Mouse (Mus musculus): Measurements from ENCODE around the gene Cabp2.
A peak's percentile ranks its signal among the peaks of the same experiment; 100 is the strongest.

Cabp2 gene

DNA sequence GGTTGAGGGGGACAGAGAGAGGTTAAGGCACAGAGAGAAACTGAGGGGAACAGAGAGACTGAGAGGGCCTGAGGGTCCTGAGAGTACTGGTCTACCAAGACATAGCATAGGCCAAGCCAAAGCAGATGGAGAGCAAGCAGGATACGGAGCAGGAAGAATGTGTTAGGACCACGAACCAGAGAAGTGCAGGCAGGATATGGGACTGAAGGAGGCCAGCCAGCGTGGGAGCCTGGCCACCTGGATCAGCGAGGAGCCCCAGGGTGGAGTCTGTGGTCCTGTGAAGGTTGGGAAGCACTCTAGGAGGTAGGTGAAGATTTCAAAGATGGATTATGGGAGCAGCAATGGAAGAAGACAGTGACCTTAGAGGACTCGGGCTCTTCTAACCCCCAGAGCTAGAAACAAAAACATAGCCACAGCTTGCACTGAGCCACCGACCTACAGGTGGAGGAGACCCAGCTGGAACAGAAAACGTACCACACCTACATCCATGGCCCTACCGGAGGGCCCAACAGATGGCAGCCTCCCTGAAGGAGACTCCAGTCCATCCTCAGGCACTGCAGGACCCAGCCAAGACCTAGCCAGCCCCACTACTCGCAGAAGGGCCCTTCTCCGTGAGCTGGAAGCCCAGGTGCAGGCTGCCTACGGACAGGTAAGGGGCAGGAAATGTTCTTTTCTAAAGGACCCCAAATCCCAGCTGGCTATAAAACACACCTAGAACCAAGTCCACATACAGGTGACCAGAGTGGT lies 1.0 kb downstream of the Cabp2 start:
- no peak for DNase-seq (ENCODE audit: low spot score)

DNA sequence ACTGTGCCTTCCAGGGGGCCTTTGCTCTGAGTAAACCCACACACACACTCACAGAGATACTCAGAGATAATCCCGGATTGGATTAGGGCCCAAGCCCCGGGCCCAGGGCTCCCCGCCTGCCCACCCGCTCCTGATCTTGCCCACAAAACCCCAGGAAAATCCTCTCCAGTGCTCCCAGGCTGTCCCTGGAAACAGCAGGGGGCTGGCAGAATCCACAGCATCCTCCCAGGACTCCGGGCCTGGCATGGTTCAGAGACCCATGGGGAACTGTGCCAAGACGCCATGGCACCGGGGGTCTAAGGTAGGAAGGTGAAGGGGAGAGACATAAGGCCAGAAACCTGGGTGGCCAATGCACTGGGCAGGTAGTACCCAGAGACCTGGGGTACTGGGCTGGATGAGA lies 1.9 kb downstream of the Cabp2 start:
- no peak for DNase-seq (ENCODE audit: low spot score)

DNA sequence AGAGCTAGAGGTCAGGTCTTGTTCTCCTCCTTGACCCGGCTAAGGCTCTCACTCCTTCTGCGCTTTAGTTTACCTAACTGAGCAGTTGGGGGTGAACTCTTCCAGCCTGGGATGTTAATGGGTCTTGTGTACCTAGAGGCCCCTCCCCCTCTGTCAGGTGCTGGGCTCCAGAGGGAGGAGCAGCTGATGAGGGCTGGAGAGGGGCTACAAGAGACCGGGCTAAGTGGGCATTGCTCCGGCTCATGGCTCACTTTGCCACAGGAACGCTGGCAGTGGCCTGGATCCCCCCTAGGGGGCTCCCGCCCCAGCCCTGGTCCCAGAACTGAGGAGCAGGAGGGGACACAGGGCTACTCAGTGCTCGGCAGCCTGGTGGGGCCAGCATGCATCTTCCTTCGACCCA lies 2.4 kb downstream of the Cabp2 start:
- DNase-seq (ENCODE audit: low spot score), result no peak

DNA sequence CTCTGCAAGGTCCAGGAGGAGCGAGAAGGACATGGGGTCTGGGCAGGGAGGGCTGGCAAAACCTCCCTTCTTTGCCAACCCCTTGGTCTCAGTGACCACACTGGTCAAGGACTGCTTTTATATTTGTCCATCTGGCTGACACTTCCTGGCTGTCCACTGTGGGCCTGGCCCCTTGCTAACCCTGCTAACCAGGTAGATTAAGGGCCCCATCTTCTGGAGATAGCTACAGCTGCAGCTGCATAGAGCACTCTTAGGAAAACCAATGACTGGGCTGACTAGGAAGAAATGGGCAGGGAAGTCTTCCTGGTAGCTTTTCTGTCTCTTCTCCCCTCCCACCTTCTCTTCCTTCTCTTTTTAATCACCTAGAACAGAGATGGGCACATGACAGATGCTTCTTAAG lies 3.6 kb downstream of the Cabp2 start:
- no peak for DNase-seq (ENCODE audit: low spot score)

DNA sequence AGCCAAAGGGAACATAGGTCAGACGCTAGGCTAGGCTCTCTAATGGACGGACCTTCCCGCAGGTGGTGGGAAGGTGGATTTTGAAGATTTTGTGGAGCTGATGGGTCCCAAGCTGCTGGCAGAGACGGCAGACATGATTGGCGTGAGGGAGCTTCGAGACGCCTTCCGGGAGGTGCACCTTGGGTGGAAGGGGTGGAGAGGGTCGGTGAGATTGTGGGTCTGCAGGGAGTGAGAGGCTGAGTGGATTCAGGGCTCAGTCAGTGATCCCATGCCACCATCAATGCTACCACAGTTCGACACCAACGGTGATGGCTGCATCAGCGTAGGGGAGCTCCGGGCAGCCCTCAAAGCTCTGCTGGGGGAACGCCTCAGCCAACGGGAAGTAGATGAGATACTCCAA lies 4.8 kb downstream of the Cabp2 start:
- DNase-seq (ENCODE audit: low spot score), result no peak

DNA sequence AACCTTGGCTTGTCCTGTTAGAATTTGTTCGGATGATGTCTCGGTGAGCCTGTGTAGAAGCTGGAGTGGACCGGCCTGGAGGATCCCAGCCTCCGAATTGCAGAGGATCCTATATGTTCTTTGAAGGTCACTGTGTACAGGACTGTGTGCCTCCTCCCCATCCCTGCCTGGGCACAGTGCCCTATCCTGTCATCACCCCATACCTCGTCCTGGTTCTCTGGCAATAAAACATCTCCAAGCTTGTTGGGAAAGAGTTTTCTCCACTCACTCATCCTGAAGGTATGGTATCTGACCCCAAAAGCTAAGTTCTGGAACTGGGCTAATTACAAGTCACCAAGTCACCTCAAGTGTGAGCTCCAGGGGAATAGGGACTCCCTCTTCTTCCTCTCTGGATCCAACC lies 5.7 kb downstream of the Cabp2 start:
- no peak for DNase-seq (ENCODE audit: low spot score)

DNA sequence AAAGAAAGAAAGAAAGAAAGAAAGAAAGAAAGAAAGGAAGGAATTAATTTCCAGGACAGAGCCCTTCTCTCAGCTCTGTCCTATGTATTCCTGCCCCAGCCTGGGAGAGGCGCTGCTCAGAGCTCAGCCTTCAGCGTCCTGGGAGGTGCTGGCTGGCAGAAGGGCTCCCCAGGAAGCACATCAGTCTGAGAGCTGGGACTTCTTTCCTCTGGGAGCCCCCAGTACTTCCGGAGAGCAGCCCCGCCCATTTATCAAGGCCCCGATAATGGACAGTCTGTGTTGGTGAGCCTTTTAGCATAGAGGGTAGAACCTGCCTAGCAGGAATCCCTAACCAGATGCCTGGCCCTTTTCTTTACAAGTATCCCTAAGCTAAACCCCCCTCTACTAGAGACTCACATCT lies 6.8 kb downstream of the Cabp2 start:
- DNase-seq (ENCODE audit: low spot score), result no peak

DNA sequence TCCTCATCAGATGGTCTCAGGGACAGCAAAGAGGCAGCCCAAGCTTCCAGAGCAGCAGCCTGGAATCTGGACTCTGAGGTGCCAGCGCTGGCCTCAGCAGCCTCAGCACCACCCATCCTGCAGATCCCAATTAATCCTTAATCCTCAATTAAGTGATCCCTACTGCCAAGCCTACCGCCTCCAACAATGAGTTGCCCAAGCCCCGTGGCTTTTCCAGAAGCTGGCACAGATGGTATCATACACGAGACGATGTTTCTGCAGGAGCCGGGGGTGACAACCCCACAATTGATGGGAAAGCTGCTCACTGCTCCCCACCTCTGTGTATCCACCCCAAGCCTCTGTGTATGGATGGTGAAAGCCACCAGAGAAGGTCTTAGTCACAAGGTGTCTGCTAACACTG lies 7.8 kb downstream of the Cabp2 start:
- no peak for DNase-seq (ENCODE audit: low spot score)

DNA sequence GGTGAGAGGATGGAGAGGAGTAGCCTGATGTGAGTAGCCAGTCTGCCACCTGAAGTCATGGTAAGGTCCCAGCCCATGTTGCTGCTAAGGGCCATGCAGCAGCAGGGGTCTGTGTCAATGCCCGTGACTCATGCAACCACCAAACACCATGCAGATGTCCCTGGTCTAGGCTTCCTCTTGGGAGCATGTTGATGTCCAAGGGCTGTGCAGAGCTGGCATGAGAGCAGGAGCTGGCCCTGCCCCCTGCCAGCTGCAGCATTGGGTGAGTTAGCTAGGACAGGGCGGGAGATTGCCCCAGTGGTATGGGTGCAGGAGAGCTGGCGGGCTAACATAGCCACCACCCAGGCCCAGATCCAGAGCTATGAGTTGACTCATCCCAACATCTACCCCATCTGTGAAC lies 9.1 kb downstream of the Cabp2 start:
- DNase-seq (ENCODE audit: low spot score), result no peak

DNA sequence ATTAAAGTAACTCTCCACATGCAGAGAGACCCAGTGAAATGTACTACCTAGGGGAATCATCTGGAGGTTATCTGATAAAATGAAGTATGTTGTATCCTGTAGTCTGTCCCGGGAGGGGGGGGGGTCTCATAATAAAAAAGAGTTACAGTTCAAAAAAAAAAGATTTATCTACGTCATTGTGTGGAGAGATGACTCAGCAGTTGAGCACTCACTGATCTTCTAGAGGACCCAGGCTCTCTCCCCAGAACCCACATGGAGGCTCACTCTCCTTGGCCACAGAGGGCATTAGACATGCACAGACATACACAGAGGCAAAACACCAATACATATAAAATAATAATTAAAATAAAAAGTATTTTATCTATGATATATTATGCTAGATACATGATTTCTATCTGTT lies 10.0 kb downstream of the Cabp2 start:
- no peak for DNase-seq (ENCODE audit: low spot score)

DNA sequence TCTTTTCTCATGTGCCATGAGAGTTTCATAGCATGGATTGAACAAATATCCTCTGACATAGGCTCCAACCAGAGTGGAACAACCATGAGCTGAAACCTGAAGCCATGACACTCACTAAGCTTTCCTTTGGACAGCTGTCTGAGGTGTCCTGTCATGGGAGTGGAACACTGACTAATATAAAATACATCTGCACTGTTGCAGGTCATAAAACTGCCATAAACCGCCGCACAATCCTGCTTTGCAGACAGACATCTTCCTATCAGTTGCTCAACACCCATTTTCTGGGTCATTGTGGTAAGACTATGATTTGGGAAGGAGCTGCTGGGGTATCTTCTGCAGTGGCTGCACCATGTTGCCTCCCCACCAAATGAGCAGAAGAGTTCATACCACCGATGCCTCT lies 11.4 kb downstream of the Cabp2 start:
- DNase-seq (ENCODE audit: low spot score), result no peak

DNA sequence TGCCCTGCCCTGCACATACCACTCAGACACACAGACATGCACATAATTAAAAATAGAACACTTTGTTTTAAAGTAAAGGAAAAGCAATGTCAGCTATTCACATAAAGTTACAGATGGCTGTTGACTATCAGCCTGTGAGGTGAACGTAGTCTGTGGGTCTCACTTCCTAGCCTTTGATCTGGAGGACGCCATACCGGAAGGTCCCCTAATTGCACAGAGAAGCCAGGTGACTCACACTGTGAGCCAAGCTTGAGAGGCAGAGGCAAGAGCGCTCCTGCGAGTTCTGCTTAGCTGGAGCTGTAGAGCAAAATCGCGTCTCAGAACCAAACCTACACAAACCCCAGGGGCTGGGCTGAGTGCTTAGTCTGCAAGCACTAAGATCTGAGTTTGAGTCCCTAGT lies 12.4 kb downstream of the Cabp2 start:
- DNase-seq (ENCODE audit: low spot score), result no peak

DNA sequence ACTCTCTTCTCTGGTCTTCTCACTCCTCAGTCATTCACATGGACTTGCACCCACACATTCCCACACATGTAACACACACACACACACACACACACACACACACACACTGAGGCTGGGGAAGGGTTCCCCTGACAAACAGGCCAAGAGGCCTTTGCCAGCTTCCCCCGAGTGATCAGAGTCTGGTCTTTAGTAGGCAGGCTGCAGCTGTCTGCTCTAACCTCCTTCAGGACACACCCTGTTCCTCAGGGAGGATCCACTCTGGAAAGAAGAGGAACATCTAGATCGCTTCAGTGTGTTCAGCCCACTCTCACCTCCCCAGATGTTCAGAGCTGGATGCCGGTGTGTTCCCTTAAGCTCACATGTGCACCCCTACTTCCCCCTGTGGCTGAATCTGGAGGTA lies 13.0 kb downstream of the Cabp2 start:
- DNase-seq (ENCODE audit: low spot score), result no peak

DNA sequence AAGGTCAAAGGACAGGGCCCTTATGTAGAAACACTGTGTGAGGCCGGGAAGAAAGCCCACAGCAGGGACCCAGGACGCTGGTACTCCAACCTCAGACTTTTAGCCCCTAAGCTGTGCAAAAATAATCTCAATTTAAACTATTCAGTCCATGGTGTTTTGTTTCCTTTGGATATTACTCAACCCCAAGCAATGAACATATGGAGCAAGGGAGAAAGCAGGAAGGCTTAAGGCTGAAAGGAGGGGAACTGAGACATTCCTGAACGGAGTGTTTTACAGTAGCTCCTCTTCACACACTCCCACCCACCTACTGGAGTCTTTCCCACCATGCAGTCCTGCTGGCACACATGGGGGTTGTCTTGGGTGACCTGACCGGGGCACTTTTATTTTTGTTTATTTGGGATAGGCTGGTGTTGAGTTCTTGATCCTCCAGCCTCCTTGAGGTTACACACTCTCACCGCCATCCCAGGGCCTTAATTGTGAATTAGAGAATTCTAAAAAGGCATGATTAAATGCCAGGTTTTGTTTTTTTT lies 13.5 kb downstream of the Cabp2 start:
- DNase-seq (ENCODE audit: low spot score), result no peak

DNA sequence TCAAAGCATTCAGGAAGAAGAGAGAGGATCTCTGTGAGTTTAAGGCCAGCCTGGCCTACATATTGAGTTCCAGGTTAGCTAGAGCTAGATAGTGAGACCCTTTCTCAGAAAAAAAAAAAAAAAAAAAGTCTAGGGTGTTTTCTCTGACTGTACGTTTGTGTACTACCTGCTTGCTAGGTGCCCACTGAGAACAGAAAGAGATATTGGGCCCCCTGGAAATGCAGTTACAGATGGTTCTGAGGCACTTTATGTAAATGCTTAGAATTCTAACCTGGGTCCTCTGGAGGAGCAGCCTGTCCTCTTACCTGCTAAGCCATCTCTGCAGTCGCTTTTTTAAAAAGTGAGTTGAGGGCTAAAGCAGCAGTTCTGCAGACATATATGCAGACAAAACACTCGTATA lies 14.4 kb downstream of the Cabp2 start:
- no peak for DNase-seq (ENCODE audit: low spot score)

DNA sequence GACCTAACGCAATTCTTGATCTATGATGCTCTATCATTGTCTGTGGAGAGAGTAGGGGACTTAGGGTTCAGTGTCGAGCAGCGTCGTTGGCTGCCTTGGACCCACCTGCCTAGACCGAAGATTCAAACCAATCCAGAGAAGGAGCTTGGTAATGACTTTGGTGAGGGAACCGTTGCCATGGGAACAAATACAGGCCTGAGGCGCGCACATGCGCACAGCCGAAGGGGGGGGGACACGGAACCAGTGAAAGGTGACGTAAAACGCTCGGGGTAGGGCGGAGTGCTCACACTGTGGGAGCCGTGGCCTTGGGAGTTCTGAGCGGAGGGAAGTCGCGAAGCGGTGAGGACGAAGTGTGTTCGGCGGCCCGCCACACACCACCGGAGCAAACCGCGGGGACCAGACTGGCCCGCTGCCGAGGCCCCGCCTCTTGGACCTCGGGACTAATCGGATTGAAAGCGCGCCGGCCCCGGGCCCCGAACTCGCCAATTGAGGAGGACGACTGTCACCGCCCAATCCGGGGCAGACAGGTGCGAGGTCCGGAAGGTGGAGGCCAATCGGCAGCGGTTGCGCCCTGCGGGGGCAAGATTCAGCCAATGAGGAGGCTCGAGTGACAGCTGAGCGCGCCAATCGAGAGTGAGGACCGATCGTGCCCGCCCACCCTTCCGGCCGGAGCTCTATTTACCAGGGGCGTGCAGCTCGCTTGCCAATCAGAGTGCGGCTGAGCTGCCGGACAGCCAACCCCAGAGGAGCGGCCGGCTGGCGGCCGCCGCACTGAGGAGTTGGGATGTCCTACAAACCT lies 15.5 kb downstream of the Cabp2 start, which contains the start of gene Cdk2ap2:
Cdk2ap2 (plus strand) TSS at position 541 of the 799 bp plus-strand sequence.
- peak; percentile 99 for DNase-seq (ENCODE audit: low spot score)

DNA sequence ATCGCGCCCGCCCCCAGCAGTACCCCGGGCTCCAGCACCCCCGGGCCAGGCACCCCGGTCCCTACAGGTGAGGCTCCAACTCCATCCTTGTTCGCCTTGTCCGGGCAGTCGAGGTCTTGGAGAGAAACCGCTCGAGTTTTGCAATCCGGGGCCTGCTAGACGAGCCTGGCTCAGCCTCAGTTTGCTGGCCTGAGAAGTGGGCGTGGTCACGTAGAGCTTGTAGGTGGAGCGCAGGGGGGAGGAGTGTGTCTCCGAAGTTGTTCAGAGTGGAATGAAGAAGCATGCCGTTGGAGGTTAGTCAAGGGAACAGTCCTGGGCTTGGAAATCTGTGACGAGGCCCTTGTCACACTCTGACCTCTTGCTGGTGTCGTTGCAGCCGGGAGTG lies 16.1 kb downstream of the Cabp2 start:
- peak; percentile 77 for DNase-seq (ENCODE audit: low spot score)

DNA sequence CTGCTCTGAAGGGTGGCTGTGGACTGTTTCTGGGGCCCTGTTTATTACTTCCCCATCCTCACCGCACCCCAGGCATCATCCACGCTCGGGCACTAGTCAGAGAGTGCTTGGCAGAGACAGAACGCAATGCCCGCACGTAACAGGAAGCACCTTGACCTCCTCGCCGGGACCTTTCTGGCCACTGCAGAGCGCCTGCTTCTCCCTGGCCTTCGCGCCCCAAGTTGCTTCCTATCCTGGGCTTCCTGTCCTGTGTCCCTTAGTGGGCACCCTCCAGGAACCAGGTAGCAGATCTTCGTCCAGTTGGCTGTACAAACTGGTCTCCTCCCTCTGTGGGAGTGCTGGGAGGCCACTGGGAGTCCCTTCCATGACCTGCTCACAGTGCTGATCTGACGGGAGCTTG lies 17.0 kb downstream of the Cabp2 start:
- DNase-seq (ENCODE audit: low spot score), result no peak

DNA sequence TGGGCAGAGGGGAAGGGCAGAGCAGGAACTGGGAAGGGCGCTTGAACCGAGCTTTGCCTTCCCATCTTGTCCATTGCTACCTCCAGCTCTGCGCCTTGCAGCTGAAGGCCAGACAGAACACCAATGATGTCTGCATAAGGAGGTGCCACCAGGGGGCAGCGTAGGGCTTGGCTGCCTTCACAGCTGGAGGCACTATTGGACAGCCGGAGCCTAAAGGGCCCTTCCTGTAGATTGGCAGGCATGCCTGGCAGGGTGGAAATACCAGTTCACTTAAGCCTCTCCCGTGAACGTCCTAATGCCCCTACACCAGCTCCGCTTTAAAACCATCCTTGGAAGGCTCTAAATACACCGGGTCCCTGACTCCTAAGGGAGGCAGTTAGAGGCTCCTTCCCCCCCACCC lies 17.7 kb downstream of the Cabp2 start:
- peak; percentile 93 for DNase-seq (ENCODE audit: low spot score)

DNA sequence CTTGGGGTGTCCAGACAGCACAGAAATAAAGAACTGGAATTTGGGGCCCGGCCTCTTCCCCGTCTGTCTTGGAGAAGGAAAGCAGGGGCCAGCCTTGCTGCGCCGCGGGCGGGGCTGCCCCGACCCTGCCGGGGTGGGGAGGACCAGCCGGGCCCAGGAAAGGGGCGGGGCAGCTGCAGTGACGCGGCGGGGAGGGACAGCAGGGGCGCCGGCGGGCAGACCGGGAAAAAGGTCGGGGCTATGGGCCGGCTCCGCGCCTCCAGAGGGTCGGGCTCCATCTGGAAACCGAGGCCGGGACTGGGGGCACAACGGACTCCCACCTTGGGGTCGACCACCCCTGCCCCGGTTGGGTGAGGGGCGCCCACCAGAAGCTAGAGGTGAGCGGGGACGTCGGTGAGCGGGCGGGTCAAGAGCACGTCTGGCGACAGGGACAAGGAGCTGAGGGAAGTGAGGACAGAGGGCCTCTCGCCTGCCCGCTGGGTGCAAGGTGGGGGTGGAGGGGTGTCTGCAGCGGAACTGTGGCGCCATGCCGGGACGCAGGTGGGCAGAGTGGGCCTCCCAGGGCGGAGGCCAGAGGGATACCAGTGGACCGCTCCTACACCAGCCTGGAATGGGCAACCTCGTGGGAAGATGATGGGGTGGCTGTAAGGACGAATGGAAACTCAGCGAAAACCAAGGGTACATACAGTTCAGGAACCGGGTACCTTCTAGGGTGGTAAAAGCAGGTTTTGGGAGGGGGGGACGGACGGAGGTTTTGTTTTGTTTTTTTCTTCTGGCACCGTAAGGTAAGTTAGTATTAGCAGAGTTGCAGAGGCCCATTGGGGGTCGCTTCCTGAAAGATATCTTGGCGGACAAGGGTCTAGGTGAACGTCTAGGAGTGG lies 18.7 kb downstream of the Cabp2 start, which contains the start of gene Pitpnm1:
Pitpnm1 (plus strand) TSS at position 162 of the 881 bp plus-strand sequence.
- peak; percentile 50 for DNase-seq (ENCODE audit: low spot score)

DNA sequence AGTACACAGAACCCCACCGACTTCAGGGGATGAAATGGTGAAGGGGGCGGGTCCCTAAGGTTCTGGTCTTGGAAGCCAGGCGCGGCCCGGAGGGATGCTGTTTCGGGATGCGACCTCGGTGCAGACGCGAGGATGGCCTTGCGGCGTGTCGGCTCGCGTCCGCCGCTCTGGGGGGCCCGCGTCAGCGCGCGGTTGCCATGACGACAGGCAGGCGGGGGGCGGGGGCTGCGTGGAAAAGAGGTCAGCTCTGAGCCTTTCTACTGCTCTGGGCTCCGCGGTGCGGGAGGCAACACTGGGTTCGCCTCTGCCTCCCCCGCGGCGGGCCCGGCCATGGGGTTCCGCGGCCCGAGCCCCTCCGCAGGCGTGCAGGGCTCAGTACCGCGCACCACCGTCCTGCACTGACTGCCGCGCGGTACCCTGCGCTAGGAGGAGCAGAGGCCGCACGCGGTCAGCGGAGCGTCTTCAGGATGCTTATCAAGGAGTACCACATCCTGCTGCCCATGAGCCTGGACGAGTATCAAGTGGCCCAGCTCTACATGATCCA lies 19.4 kb downstream of the Cabp2 start:
- no peak for DNase-seq (ENCODE audit: low spot score)

DNA sequence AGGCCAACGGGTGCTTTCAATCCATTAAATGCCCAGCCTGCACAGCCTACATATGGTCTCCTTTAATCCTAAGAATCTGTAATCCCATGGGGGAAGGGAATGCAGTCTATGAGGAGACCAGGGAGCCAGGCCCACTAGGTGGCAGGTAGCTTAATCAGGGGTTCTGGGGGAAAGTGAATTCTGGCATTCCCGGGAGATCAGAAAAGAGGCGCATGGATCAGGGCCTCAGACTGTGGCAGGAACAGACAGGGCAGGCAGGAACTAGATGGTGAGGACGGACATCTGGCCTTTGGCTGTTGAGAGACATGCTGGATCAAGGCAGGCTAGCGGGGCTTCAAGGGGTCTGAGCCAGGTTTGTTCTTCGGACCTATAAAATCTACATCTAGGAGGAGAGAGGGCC lies 20.1 kb downstream of the Cabp2 start:
- DNase-seq (ENCODE audit: low spot score), result no peak

All from embryo, embryonic 10.5 days (tissue).